Mouse (Mus musculus): ENCODE results near the gene Tbx21.

GRCm38 (mm10) chr11:97146724-97147123, 31.6 kb upstream of the Tbx21 start:
- TF ChIP-seq POLR2A (IDR thresholded peaks at IDR 0.05; ENCODE audit: low read depth, low read length) = no peak
- peak; percentile 89 for TF ChIP-seq CTCF (conservative IDR thresholded peaks at IDR 0.05; ENCODE audit: insufficient read depth, insufficient read length, low read depth, low read length)
